Mouse (Mus musculus): ENCODE results near the gene Prss44. TPM values are rescaled to one million over a fixed set of nuclear protein-coding genes. Genes with fewer than 3 reads are reported as not detected.

Prss44 gene
- not detected in 2 replicates for polyA plus RNA-seq (2015; fragmentation: Nextera tagmentation; extraction: Ambion mirVana)

DNA sequence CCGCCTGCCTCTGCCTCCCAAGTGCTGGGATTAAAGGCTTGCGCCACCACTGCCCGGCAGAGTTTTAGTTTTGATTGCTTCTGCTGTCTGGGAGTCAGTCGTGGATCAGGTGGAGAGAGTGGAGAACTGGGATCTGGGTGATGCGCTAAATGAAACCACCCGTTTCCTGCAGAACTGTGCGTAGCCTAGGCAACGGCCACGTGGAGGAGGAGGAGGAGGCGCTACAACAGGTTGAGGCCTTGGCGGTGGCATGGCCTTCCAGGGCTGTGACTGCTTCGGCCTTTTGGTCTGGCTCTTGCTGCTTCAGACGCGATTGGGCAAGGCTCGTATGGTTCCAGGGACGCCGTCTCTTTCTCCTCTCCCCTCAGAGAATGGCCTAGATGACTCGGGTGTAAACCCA is at the start of gene Prss44:
Gene Prss44 (plus strand): TSS at position 206 of the 400 bp plus-strand sequence.
- Histone ChIP-seq H3K27me3 (replicated peaks; ENCODE audit: control insufficient read depth, insufficient read depth, low read length) (no peaks in the 10 kb centered on the region), H3K4me2 (replicated peaks; ENCODE audit: low read depth) (no peak within 1 kb of the TSS), H3K9me3 (ENCODE audit: control insufficient read depth) (no peaks in the 10 kb centered on the region), H3K4me3 (ENCODE audit: low read depth, low read length) (no peak within 1 kb of the TSS), H3K36me3 (ENCODE audit: control insufficient read depth, insufficient read depth) (no peaks in the 10 kb centered on the region), H3K27ac (ENCODE audit: low read depth, low read length) (no peak within 1 kb of the TSS), H3K9ac (ENCODE audit: low read depth, low read length) (no peak within 1 kb of the TSS), H3K4me1 (replicated peaks; ENCODE audit: control insufficient read depth, insufficient read depth, low read length) (no peaks in the 10 kb centered on the region)
- WGBS = 62% methylated on average over 18 of the region's 18 CpGs
- ATAC-seq = no peak
- no peak for TF ChIP-seq CTCF (IDR thresholded peaks at IDR 0.05; ENCODE audit: low read depth)

DNA sequence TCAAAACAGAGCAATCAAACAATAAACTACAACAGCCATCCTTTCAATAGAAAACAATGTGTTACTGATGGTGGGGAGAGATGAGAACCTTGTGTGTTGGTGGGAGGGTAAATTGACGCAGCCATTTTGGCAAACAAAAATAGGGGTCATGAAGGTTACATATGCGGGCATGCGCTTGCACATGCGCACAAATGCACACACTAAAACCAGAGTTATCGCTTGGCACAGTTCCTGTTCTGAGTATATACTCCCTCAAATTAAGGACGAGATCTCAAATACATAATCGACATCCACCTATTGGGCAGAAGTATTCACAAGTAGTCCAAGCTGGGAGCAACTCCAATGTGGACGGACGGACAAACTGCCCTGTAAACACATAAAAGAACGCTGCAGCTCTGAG is 41.5 kb upstream of the Prss44 start:
- H3K4me3 ChIP-seq (ENCODE audit: low read depth, low read length) = no peak overlapping the region
- no peak overlapping the region for H3K27ac ChIP-seq (ENCODE audit: low read depth, low read length)
- no peak overlapping the region for H3K4me2 ChIP-seq (replicated peaks; ENCODE audit: low read depth)
- no peak for TF ChIP-seq CTCF (IDR thresholded peaks at IDR 0.05; ENCODE audit: low read depth)
- no peaks in the 10 kb centered on the region for H3K27me3 ChIP-seq (replicated peaks; ENCODE audit: control insufficient read depth, insufficient read depth, low read length)
- no peaks in the 10 kb centered on the region for H3K36me3 ChIP-seq (ENCODE audit: control insufficient read depth, insufficient read depth)
- WGBS = 93% methylated on average over 10 of the region's 10 CpGs
- no peaks in the 10 kb centered on the region for H3K4me1 ChIP-seq (replicated peaks; ENCODE audit: control insufficient read depth, insufficient read depth, low read length)
- H3K9ac ChIP-seq (ENCODE audit: low read depth, low read length) = no peak overlapping the region
- H3K9me3 ChIP-seq (ENCODE audit: control insufficient read depth) = no peaks in the 10 kb centered on the region
- ATAC-seq = no peak

DNA sequence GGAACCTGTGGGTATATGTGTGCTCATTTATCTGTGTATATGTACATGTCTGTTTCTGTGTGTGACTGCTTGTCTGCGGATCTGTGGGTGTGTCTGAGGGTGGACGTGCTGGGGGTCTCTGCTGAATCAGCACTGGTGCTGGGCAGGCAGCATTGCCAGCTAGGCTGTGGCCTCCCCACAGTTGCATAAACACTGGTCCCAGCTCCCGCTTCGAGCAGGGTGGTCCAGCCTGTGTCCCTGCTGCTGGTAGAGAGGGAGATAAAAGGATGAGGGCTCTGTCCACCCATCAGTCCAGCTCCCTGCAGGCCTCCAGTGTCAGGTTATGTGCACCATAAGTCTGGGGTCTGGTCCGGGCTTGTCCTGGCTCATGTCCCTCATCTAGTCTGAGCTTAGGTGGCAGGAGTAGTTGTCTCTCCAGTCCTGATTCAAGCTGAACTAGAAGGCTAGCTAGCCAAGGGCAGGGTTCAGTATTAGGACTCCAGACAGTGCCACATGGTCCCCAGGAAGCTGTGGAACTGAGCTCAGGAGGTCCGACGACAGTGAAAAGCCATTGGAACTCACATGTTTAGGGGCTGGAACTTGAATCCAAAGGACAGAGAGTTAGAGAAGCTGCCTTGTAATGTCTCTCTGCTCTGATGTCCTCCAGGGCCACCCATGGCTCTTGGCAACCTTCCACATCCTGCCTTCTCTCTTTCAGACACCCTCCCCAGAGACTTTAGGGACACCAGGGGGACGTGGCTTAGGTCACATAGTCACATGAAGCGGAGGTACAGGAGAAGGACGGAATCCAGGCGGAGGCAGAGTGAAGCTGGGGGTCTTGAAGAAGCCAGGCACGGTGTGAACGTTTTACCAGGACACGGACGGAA is 39.2 kb upstream of the Prss44 start:
- no peaks in the 10 kb centered on the region for H3K9me3 ChIP-seq (ENCODE audit: control insufficient read depth)
- ATAC-seq = no peak
- H3K4me2 ChIP-seq (replicated peaks; ENCODE audit: low read depth) = no peak overlapping the region
- H3K9ac ChIP-seq (ENCODE audit: low read depth, low read length) = no peak overlapping the region
- H3K27me3 ChIP-seq (replicated peaks; ENCODE audit: control insufficient read depth, insufficient read depth, low read length) = 0 out of 2 replicates have a peak, but pooled peaks cover 4% of the 10 kb centered on the region
- 67% methylated on average over 15 of the region's 15 CpGs for WGBS
- no peak overlapping the region for H3K4me3 ChIP-seq (ENCODE audit: low read depth, low read length)
- no peaks in the 10 kb centered on the region for H3K4me1 ChIP-seq (replicated peaks; ENCODE audit: control insufficient read depth, insufficient read depth, low read length)
- H3K27ac ChIP-seq (ENCODE audit: low read depth, low read length) = no peak overlapping the region
- no peak for TF ChIP-seq CTCF (IDR thresholded peaks at IDR 0.05; ENCODE audit: low read depth)
- no peaks in the 10 kb centered on the region for H3K36me3 ChIP-seq (ENCODE audit: control insufficient read depth, insufficient read depth)

DNA sequence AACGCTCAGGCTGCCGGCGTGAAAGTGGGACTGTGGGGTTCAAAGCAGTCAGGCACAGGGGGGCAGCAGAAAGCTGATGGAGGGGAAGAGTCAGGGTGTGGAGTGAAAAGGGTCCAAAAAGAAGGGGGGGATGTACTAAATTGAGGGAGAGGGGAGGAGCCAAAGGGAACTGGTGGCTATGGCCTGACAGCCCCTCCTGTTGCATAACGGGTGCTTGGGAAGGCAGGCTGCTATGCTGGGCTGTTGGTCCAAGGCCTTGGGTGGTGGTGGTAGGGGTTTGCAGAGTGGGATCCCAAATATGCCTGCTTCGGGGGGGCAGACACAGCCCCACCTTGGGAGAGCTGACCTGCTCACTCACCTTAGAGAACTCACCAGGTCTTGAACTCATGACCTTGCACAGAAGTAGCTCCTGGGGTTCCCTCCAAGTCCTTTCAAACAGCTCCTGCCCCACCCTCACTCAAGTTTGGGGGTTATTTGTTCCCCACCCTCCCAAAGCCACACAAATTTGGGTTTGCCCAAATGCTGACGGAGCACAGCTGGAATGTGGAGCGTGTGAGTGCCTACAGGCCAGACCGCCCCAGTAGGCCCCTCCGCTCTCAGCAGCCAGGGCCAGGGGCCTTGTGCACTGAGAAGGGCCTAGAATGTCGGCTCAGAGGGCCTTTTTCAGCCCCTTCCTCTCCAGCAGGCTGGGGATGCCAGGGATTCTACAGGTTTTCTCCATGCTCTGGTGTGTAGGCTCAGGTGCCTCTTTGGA is 38.3 kb upstream of the Prss44 start:
- H3K9ac ChIP-seq (ENCODE audit: low read depth, low read length) = no peak overlapping the region
- TF ChIP-seq CTCF (IDR thresholded peaks at IDR 0.05; ENCODE audit: low read depth) = no peak
- no peaks in the 10 kb centered on the region for H3K36me3 ChIP-seq (ENCODE audit: control insufficient read depth, insufficient read depth)
- H3K4me1 ChIP-seq (replicated peaks; ENCODE audit: control insufficient read depth, insufficient read depth, low read length) = no peaks in the 10 kb centered on the region
- H3K4me3 ChIP-seq (ENCODE audit: low read depth, low read length) = no peak overlapping the region
- no peak overlapping the region for H3K27ac ChIP-seq (ENCODE audit: low read depth, low read length)
- no peak overlapping the region for H3K4me2 ChIP-seq (replicated peaks; ENCODE audit: low read depth)
- no peak for ATAC-seq
- H3K9me3 ChIP-seq (ENCODE audit: control insufficient read depth) = no peaks in the 10 kb centered on the region
- WGBS = 73% methylated on average over 10 of the region's 10 CpGs
- 0 out of 2 replicates have a peak, but pooled peaks cover 4% of the 10 kb centered on the region for H3K27me3 ChIP-seq (replicated peaks; ENCODE audit: control insufficient read depth, insufficient read depth, low read length)

DNA sequence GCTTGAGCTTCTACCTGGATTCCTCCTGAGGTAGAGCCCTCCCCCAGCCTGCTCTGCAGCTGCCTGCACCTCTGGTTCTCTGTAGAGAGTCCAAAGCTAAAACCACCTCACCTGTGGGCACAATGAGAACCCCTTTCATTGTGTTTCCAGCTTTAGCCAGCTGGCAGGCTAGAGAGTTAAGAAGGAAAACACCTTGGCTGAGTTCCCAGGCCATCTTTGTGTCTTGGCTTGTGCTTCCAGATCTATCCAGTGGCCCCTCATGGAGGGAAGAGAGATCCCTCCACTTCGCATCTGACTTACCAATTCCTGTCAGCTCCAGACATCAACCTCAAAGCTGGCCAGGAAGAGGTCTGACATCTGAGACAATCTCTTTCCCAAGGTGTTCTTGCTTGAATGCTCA is 35.7 kb upstream of the Prss44 start:
- H3K4me2 ChIP-seq (replicated peaks; ENCODE audit: low read depth) = no peak overlapping the region
- H3K9ac ChIP-seq (ENCODE audit: low read depth, low read length) = no peak overlapping the region
- no peak for TF ChIP-seq CTCF (IDR thresholded peaks at IDR 0.05; ENCODE audit: low read depth)
- no peaks in the 10 kb centered on the region for H3K36me3 ChIP-seq (ENCODE audit: control insufficient read depth, insufficient read depth)
- H3K4me3 ChIP-seq (ENCODE audit: low read depth, low read length) = no peak overlapping the region
- no peak overlapping the region for H3K27ac ChIP-seq (ENCODE audit: low read depth, low read length)
- peaks cover 2% of the 10 kb centered on the region; the same call in 1 of the 2 replicates for H3K4me1 ChIP-seq (replicated peaks; ENCODE audit: control insufficient read depth, insufficient read depth, low read length)
- ATAC-seq = no peak
- H3K9me3 ChIP-seq (ENCODE audit: control insufficient read depth) = no peaks in the 10 kb centered on the region
- WGBS = 77% methylated on average over 1 of the region's 1 CpGs
- H3K27me3 ChIP-seq (replicated peaks; ENCODE audit: control insufficient read depth, insufficient read depth, low read length) = 0 out of 2 replicates have a peak, but pooled peaks cover 4% of the 10 kb centered on the region

DNA sequence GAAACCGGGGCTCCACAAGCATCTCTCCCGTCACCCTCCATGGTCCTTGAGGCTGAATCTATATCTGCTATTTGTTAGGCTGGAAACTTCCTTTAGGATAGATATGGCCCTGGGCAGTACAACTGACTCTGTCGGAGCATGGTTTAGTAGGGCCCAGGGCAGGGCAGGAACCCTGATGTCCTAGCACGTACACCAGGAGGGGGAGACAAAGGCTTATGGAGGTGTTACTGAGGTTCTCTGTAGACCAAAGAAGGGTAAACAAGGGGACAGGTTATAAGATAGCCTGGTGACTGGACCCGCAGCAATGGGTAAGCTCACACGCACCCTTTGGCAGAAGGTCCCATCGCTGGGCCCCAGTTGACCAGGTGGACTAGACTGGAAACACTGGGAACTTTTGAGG is 35.2 kb upstream of the Prss44 start:
- H3K4me3 ChIP-seq (ENCODE audit: low read depth, low read length) = no peak overlapping the region
- H3K9me3 ChIP-seq (ENCODE audit: control insufficient read depth) = no peaks in the 10 kb centered on the region
- no peak for ATAC-seq
- H3K4me1 ChIP-seq (replicated peaks; ENCODE audit: control insufficient read depth, insufficient read depth, low read length) = peaks cover 2% of the 10 kb centered on the region; the same call in 1 of the 2 replicates
- 85% methylated on average over 7 of the region's 7 CpGs for WGBS
- H3K27ac ChIP-seq (ENCODE audit: low read depth, low read length) = no peak overlapping the region
- no peak overlapping the region for H3K9ac ChIP-seq (ENCODE audit: low read depth, low read length)
- no peak overlapping the region for H3K4me2 ChIP-seq (replicated peaks; ENCODE audit: low read depth)
- TF ChIP-seq CTCF (IDR thresholded peaks at IDR 0.05; ENCODE audit: low read depth) = peak; percentile 34
- H3K27me3 ChIP-seq (replicated peaks; ENCODE audit: control insufficient read depth, insufficient read depth, low read length) = 0 out of 2 replicates have a peak, but pooled peaks cover 4% of the 10 kb centered on the region
- no peaks in the 10 kb centered on the region for H3K36me3 ChIP-seq (ENCODE audit: control insufficient read depth, insufficient read depth)

Data from intestine, postnatal 0 days (tissue).